Comparison of ENCODE assay signal across 8 mouse cellular contexts in the genomic region with DNA sequence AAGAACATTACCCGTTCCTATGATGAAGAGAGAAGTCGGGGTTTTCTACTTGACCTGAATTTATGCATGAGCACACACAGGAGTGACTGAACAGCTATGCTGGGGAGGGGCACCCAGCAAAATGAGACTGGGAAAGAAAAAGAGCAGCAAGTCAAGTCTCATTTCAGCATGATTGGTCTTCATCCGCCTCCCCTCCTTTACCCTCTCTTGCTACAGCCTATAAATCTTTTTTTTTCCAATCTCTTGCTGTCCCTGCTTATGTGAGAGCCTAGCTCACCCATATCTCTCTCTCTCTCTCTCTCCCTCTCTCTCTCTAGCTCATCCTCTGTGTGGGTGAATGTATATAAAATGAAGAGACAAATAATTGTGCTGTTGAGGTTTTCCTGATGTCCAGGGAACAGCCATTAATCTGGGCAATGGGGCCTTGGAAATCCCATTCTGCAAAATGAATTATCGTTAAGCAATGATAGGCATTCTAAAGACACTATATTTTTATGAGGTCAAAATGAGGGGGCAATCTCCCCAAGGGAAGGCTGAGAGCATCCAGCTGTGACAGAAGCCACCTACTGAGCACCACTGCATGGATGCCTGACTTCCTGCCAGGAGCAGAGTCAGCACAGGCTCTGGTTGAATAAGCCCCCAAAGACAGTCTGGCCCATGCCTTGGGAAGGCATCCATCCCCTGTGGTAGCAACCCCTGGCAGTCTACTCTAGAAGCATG.
DNase-seq lines count a peak whose midpoint lies in the region; ATAC-seq and TF ChIP-seq lines count a peak whose summit lies in the region.
"Had no signal": no experiment of that assay in that cellular context is flagged by ENCODE, and none has a peak within 500 bp of the region (broad histone marks: within the 10 kb centered on the region; RNA-seq: fewer than 3 reads in every experiment).

No protein-coding gene starts in this region.

- H3K9me3 ChIP-seq in forebrain, embryonic 11.5 days (ENCODE audit: control insufficient read depth, low read length) = no peaks in the 10 kb centered on the region
- no peaks in the 10 kb centered on the region for H3K9me3 ChIP-seq in kidney, embryonic 15.5 days (replicated peaks)
- no peaks in the 10 kb centered on the region for H3K9me3 ChIP-seq in midbrain, embryonic 16.5 days (replicated peaks; ENCODE audit: control insufficient read depth, low read length, poor library complexity, severe bottlenecking)
- H3K9me3 ChIP-seq in heart, embryonic 11.5 days (replicated peaks; ENCODE audit: control insufficient read depth, low read length) = no peaks in the 10 kb centered on the region

- no peaks in the 10 kb centered on the region for H3K27me3 ChIP-seq in forebrain, embryonic 11.5 days (ENCODE audit: control insufficient read depth, insufficient read depth, low read length)
- no peaks in the 10 kb centered on the region for H3K27me3 ChIP-seq in kidney, embryonic 15.5 days
- no peaks in the 10 kb centered on the region for H3K27me3 ChIP-seq in midbrain, embryonic 16.5 days (ENCODE audit: control insufficient read depth, insufficient read depth, low read depth, low read length)
- no peaks in the 10 kb centered on the region for H3K27me3 ChIP-seq in heart, embryonic 11.5 days (ENCODE audit: control insufficient read depth, insufficient read depth, low read length)

- no peak; the same call in 1 of the 2 replicates for ATAC-seq in forebrain, embryonic 11.5 days (replicated peaks; ENCODE audit: low FRiP score)
- ATAC-seq in kidney, embryonic 15.5 days (replicated peaks; ENCODE audit: low FRiP score) = peak; percentile 90
- ATAC-seq in midbrain, embryonic 16.5 days = peak; percentile 79
- no peak for ATAC-seq in heart, embryonic 11.5 days (replicated peaks; ENCODE audit: insufficient number of reproducible peaks, low FRiP score, low TSS enrichment)

- WGBS in forebrain, embryonic 11.5 days = 34% methylated on average over 4 of the region's 4 CpGs
- WGBS in kidney, embryonic 15.5 days = 17% methylated on average over 4 of the region's 4 CpGs
- WGBS in midbrain, embryonic 16.5 days = 21% methylated on average over 4 of the region's 4 CpGs
- 69% methylated on average over 4 of the region's 4 CpGs for WGBS in heart, embryonic 11.5 days (ENCODE audit: insufficient replicate concordance)

- H3K9ac ChIP-seq in forebrain, embryonic 11.5 days (ENCODE audit: low read length) = no peak overlapping the region
- no peak overlapping the region for H3K9ac ChIP-seq in kidney, embryonic 15.5 days
- H3K9ac ChIP-seq in midbrain, embryonic 16.5 days (ENCODE audit: low read depth, low read length) = no peak overlapping the region
- no peak overlapping the region for H3K9ac ChIP-seq in heart, embryonic 11.5 days (ENCODE audit: low read depth, low read length)

- peak; percentile 91 for DNase-seq in brain, embryonic 14.5 days (ENCODE audit: low read depth)
- no peak for DNase-seq in forebrain, embryonic 11.5 days (ENCODE audit: low spot score)
- no peak for DNase-seq in left cerebral cortex, adult 9 months (ENCODE audit: low spot score in 2 of 2)
- no peak for DNase-seq in frontal cortex, postnatal 36 days (ENCODE audit: low spot score in 2 of 2)
- DNase-seq: heart, adult 18-20 months had no signal

- peaks cover 36% of the 10 kb centered on the region for H3K4me1 ChIP-seq in forebrain, embryonic 11.5 days (replicated peaks; ENCODE audit: control insufficient read depth, insufficient read depth, low read length)
- H3K4me1 ChIP-seq in kidney, embryonic 15.5 days = peaks cover 70% of the 10 kb centered on the region
- peaks cover 50% of the 10 kb centered on the region for H3K4me1 ChIP-seq in midbrain, embryonic 16.5 days (ENCODE audit: control insufficient read depth, insufficient read depth, low read length)
- peaks cover 49% of the 10 kb centered on the region for H3K4me1 ChIP-seq in heart, embryonic 11.5 days (ENCODE audit: control insufficient read depth, insufficient read depth, low read length)

- no peak overlapping the region for H3K4me3 ChIP-seq in forebrain, embryonic 11.5 days (ENCODE audit: low read depth, low read length)
- no peak overlapping the region for H3K4me3 ChIP-seq in kidney, embryonic 15.5 days (replicated peaks)
- no peak overlapping the region for H3K4me3 ChIP-seq in midbrain, embryonic 16.5 days (ENCODE audit: low read depth, low read length)
- no peak overlapping the region for H3K4me3 ChIP-seq in heart, embryonic 11.5 days (ENCODE audit: low read depth, low read length)

- TF ChIP-seq CTCF in brain, embryonic 14.5 days (IDR thresholded peaks at IDR 0.05; ENCODE audit: borderline replicate concordance, extremely low read depth, insufficient read depth, insufficient read length) = no peak

- no peak for TF ChIP-seq POLR2A in brain, embryonic 14.5 days (IDR thresholded peaks at IDR 0.05; ENCODE audit: borderline replicate concordance, extremely low read depth, insufficient read depth, insufficient read length, poor library complexity, severe bottlenecking)

- H3K4me2 ChIP-seq in forebrain, embryonic 11.5 days (ENCODE audit: low read depth, low read length, severe bottlenecking) = no peak overlapping the region
- H3K4me2 ChIP-seq in kidney, embryonic 15.5 days = peak overlapping the region; percentile 39
- peak overlapping the region; percentile 37 for H3K4me2 ChIP-seq in midbrain, embryonic 16.5 days (ENCODE audit: low read length)
- H3K4me2 ChIP-seq in heart, embryonic 11.5 days = no peak overlapping the region

- peak overlapping the region; percentile 14; the same call in 1 of the 2 replicates for H3K27ac ChIP-seq in forebrain, embryonic 11.5 days (ENCODE audit: low read depth, low read length)
- peak overlapping the region; percentile 91 for H3K27ac ChIP-seq in kidney, embryonic 15.5 days
- H3K27ac ChIP-seq in midbrain, embryonic 16.5 days (ENCODE audit: low read length) = peak overlapping the region; percentile 71
- H3K27ac ChIP-seq in heart, embryonic 11.5 days (ENCODE audit: low read depth, low read length) = no peak overlapping the region

- no peaks in the 10 kb centered on the region for H3K36me3 ChIP-seq in forebrain, embryonic 11.5 days (ENCODE audit: control insufficient read depth, insufficient read depth, low read length)
- no peaks in the 10 kb centered on the region for H3K36me3 ChIP-seq in kidney, embryonic 15.5 days
- H3K36me3 ChIP-seq in midbrain, embryonic 16.5 days (ENCODE audit: control insufficient read depth, insufficient read depth, low read length) = no peaks in the 10 kb centered on the region
- H3K36me3 ChIP-seq in heart, embryonic 11.5 days (ENCODE audit: control insufficient read depth, insufficient read depth, low read length) = no peaks in the 10 kb centered on the region

Comparison
In these comparisons a context has a peak if more than half of its experiments do, and no peak if none do; other contexts are left out.
1. ATAC-seq: peak in kidney, embryonic 15.5 days (single experiment) and midbrain, embryonic 16.5 days (single experiment); none in forebrain, embryonic 11.5 days (single experiment) and heart, embryonic 11.5 days (single experiment).
2. H3K4me2 ChIP-seq: peak in kidney, embryonic 15.5 days (single experiment) and midbrain, embryonic 16.5 days (single experiment); none in forebrain, embryonic 11.5 days (single experiment) and heart, embryonic 11.5 days (single experiment).